Mouse (Mus musculus) large intestine, adult 2 months (tissue): Measurements from ENCODE around the gene Hibadh. TPM values are rescaled to one million over a fixed set of nuclear protein-coding genes. Genes with fewer than 3 reads are reported as not detected.
"Not testable (repeated sequence)": the region's sequence is repeated elsewhere in the genome, so short reads cannot be mapped to it uniquely, and the experiment has no call there.

ENCODE experiments used
- DNase-seq: peaks from one replicate; pipeline ENCODE4 v3.0.0-alpha.2; 2012; ENCODE audit warnings: low read depth, low spot score
- WGBS: fragments of 180-500 bp; shearing (Covaris S2); methylation state at CpG from one replicate; pipeline ENCODE4 v1.1.7; 2018; 5-methylcytosine and 5-hydroxymethylcytosine counted together
- polyA plus RNA-seq: library from polyadenylated mRNA; depleted of rRNA; stranded (reverse); fragments of >200 nt; gene quantifications from 2 replicates; pipeline ENCODE4 v1.2.3, GENCODE M21; 2012; rRNA removed

Hibadh gene
- polyA plus RNA-seq: 24.6 and 25.8 TPM in 2 replicates

DNA sequence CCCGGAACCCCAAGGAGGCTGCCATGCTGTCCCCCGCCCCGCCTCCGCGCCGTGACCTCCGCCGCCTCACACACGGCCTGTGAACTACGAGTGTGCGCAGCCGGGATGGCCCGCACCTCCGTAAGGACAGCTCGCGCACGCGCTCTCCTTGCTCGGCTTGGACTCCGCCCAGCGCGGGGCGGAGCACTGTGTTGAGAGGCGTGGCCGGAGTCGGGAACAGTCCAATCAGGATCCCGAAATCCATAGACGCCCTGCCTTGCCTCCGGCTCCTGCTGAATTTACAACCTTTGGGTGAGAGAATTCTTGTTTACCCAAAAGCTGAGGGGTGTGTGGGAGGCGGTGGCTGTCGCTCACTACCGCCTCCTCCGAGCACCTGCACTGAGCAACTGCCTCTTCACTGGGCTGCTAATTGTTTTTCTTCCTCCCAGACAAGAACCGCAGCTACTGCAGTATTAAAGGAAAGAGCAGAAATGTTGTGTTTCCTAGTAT, at the start of gene Hibadh:
Gene Hibadh (minus strand): TSS at position 166 of the 489 bp plus-strand sequence.
- DNase-seq: peak; percentile 87
- WGBS: under 1% methylated on average over 34 of the region's 34 CpGs

DNA sequence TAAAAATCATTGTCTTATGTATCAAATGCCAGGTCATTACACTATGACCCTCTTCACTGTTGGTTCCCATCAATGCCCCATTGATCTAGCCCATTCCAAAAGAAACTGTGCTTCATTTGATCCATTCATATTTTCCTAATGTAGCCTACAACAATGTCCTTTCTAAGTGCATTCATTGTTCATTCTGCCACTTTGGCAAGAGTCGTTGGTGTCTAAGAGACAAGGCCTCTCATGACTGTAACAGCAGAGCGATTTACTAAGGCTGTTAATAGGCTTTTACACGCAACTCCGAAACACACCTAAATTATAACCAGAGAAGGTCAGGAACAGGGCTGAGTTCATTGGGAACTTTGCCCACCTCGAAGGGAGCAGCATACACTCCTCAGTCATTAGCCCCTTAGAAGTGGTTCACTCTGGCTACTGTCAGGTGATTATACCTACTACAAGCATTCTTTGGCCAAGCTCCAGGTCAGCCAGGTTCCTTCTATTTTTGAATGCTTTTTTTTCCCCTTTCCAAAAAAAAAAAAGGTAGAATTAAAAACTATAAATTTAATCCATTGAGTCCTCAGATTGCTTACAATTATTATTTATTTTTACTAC, 46.8 kb upstream of the Hibadh start:
- 33% methylated on average over 5 of the region's 5 CpGs for WGBS

DNA sequence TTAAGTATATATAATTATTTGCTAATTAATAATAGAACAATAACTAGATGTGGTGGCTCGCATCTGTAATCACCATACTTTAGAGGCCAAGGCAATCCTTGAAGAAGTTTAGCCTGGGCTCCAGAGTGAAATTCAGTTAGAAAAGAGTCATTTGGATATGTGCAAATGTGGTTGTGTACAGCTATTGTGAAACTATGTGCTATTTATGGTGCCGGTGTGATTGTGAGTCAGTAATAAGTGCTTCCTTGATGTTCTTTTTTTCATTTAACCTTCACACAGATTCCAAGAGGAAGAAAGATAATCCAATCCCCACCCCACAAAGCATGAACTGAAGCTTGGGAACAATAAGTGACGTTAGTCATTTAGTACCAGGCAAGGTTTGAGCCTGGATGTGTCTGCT, 42.4 kb upstream of the Hibadh start:
- WGBS: 34% methylated on average over 3 of the region's 3 CpGs
- DNase-seq: no peak

More for the DNA sequence above, 46.8 kb upstream of the Hibadh start:
- DNase-seq: no peak

DNA sequence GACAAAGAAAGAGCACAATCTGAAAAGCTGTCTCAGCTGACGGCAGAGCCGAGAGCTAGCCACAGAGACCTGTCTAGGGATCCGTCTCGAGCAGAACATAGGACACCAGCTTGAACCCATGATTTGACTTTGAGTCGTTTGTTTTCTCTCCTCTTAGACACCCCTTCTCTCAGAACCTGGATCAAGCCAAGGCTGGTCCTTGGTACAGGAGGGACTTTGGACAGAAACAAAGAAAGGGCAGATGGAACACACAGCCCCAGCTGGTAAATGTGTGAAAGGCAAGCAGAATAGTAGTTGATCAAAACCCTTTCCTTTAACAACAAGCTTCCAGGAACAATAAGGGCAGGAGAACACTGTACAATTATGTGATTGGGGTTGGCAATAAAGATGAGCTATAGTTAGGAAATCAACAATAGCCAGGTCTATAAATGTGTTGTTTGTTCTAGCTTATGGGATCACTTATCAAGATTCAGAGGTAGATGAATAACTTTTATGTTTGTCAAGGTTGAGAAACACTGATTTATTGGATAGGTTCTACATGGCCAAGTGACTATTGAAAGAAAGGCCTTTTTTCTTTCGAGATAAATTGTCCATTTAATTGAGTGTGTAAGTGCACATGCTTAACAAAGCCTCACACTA, 41.8 kb upstream of the Hibadh start:
- WGBS: 26% methylated on average over 6 of the region's 6 CpGs
- no peak for DNase-seq

DNA sequence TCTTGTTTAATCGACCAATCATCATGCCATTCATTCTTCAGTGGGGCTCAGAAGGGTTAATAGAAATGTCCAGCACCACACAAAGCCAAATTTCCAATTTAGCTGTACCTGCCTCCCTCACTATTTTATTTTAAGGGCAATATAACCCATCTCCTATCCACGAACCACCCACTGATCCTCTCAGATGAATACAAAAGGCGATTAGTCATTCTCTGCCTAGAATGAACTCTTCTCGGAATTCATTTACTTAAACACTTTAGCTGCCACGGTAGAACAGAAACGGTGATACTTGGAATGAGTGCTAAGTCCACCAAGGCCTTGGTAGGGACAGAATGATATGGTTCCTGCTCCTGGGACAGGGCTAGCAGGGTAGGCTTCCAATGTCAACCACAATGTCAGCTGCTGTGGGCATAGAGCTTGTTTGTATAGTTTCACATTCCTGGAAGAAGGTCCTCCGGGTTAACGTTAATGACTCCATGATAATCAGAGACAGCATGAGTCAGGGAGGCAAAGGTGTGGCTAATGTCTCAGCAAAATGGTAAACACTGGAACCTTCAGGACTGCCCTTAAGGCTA, 40.4 kb upstream of the Hibadh start:
- 11% methylated on average over 8 of the region's 8 CpGs for WGBS
- no peak for DNase-seq

DNA sequence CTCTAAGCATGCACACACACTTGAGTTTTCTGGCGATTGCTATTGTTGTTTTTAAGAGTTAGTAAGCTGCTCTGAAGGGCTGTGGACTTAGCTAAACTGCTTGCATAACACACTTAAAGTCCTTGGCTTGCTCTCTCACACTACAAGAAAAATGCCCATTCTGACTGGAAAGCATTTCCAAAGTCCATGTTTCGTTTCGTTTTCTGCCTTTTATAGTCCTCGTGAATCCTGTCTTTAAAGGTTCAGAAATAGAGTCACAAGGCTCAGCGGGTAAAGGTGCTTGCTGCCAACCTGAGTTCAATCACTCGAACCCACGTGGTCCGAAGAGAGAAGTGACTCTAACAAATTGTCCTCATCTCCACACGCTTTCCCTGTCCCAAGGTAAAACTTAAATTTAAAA, 39.4 kb upstream of the Hibadh start:
- DNase-seq: no peak
- 21% methylated on average over 9 of the region's 9 CpGs for WGBS

DNA sequence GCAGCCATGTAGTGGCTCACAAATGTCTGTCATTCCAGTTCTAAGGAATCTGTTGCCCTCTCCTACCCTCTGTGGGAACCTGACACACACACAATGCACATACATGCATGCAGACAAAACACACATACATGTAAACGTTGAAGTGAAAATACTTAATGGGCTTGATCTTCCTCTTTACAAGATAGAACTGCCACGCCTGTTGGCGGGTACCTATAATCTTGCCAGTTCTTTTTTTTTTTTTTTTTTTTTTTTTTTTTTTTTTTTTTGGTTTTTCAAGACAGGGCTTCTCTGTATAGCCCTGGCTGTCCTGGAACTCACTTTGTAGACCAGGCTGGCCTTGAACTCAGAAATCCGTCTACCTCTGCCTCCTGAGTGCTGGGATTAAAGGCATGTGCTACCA, 37.3 kb upstream of the Hibadh start:
- not testable (repeated sequence) for DNase-seq
- 34% methylated on average over 4 of the region's 4 CpGs for WGBS

DNA sequence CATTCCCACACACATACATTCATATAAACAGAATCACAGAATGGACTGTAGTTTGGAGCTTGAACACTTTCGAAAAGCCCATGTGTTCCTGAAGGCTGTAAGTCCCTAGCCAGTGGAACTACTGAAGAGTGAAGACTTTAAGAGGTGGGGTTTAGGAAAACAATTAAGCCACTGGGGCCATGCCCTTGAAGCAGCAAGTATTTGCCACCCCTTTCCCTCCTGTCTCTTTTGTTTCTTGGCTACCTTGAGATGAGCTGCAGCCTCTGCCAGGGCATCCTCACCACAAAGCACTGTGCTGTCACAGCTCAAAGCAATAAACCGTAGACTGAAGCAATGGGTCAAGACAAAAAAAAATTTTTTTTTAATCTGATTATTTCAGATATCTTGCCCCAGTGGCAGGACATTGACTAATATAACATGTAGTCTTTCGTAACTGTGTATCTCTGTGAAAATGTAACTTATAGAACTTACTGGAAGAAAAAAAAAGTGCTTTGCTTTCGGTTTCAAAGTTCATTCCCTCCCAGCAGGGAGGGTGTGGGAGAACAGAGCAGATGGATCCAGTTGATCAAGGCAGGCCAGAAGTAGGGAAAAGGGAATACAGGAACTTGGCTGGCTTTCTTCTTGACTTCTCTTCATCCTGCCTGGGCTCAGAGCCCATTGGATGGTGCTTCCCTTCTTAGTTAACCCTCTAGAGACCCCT, 35.2 kb upstream of the Hibadh start:
- DNase-seq: no peak
- WGBS: 19% methylated on average over 4 of the region's 4 CpGs

DNA sequence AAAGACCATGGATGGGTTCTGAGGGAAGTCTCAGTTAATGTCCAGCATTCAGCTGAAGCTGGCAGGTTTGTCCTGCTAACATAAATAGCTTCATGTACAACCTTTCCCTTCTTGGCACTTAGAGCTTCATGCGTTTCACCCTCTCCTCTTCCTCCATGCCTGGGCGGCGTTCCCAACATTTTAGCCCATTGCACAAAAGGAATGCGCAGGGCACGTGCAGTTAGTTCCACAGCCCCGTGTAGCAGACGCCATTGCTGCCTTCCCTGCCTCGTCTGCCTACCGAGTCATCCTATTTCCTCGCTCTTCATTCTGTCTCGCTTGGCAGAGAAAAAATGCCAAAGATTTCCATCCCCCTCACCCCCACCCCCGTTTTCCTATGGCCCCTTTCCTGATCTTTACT, 34.4 kb upstream of the Hibadh start:
- WGBS: 33% methylated on average over 12 of the region's 12 CpGs
- no peak for DNase-seq

DNA sequence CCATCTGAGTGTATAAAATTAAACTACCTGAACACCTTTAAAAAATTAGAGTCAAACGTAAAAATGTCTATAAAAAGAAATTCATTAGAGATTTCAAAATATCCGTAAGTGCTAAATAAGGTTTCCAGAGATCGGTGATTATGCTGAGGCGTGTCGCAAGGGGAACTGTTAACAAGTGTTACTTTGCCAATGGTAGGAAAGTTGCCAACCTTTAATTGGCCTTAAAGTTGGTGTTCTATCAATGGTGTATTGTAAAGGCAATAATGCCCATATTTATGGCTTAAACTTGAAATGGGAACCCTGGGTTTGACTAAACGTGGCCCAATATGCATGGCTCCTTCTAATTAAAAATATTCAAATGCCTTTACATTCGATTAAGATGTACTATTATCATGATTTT, 33.5 kb upstream of the Hibadh start:
- no peak for DNase-seq
- 34% methylated on average over 7 of the region's 7 CpGs for WGBS

DNA sequence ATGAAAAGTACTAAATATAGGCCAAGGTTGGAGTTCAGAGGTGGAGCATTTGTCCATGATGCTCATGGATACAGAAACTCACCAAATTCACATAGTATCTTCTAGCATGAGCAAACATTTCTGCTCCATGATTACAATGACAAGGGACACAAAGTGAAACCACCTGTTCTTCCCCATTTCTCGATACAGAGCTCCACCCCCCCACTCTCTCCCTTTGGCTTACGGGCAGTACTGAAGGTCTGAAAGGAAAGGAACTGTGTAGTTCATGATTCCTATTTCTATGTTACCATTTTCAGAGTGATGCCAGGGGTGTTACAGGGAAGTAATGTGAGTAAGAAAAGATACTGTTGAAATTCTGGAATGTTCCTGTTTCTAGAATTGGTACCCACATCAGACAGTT, 32.4 kb upstream of the Hibadh start:
- DNase-seq: no peak
- 31% methylated on average over 2 of the region's 2 CpGs for WGBS

DNA sequence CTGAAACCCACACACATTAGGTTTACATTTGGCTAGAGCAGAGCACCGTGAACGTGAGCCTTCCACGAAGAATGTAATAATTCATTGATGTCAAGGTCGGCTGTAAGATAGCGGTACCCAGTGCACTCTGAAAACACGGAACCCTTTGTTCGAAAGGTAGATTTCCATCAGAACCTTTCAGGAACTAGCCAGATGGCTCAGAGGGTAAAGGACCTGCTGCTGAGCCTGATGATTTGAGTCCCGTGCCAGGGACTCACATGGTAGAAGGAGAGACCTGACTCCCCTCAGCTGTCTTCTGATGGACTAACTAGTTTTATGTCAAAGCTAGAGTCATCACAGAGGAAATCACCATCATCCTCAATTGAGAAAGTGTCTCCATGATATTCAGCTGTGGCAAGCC, 31.6 kb upstream of the Hibadh start:
- 27% methylated on average over 8 of the region's 8 CpGs for WGBS
- no peak for DNase-seq

DNA sequence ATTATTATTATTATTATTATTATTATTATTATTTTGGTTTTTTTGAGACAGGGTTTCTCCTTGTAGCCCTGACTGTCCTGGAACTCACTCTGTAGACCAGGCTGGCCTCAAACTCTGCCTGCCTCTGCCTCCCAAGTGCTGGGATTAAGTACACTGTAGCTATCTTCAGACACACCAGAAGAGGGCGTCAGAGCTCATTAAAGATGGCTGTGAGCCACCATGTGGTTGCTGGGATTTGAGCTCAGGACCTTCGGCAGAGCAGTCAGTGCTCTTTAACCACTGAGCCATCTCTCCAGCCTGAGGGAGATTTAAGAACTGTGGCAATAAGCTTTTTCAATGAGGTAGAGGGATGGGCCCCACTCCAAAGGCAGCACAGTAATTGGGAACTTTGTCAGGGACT, 29.7 kb upstream of the Hibadh start:
- 43% methylated on average over 2 of the region's 2 CpGs for WGBS
- not testable (repeated sequence) for DNase-seq

DNA sequence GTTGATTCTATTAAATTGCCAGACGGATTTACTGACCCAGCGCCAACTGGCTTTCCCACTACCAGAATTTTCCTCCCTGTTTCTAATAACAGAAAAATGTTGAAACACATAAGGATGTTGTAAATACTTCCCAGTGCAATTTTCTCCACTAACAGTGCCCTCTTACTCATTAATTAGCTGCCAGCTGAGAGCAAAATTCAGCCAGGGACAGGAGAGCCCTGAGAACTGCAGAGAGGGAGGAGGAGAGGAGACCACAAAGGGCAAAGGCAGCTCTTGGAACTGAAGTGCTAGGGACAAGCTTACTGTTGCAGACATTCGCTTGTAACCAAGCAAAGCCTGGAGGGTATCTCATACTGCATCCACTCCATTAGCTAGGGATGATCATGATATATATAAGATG, 27.5 kb upstream of the Hibadh start:
- DNase-seq: no peak
- WGBS: 87% methylated on average over 3 of the region's 3 CpGs

DNA sequence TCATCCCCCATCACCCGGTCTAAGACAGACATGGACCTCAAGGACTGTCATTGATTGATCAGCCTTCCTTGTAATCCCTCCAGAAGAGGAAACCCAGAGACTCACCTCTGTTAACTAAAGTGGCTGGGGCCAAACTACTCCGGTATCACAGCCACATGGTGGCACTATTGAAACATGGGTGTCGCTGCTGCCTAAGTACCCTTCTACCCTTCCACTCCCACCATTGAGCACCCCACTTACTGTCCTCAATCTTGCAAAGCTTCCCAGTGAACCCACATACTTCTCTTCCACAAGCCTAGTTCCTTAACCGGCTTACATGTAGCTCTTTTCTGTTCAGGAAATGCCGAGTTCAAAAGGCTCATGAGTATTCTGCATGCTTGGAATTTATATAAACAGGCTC, 22.8 kb upstream of the Hibadh start:
- 26% methylated on average over 5 of the region's 5 CpGs for WGBS
- no peak for DNase-seq

DNA sequence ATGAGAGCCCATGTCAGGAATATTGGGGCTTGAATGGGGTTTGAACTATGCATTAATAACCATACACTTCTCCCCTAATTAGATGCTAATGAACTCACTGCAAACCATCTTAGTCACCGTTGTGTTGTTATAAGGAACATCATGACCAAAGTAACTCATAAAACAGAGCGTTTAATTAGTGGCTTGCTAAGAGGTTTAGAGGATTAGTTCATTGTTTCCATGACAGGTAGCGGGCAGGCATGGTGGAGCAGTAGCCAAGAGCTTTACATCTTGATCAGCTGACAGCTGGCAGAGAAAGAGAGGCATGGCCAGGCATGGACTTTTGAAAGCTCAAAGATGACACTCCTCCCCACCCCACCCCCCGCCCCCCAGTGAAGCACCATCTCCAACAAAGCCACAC, 15.1 kb upstream of the Hibadh start:
- DNase-seq: no peak
- WGBS: 86% methylated on average over 4 of the region's 4 CpGs

DNA sequence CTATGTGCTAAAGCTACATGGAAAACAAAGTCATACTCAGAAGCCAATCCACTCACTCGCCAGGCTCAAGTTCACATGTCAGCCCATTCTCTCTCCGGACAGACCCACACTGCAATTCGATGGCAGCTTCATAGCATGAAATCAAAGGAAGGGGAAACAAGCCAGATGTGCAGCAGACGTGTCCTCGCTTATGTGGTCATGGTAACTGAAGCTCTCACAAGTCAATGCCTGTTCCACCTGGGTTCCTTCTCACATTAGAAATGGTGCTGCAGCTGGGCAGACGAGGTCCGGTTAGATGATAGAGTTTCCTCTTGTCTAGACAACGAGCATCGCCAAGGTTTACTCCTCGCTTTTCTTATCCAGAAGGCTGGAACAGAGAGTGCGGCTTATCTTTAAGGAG, 8.6 kb upstream of the Hibadh start:
- WGBS: 80% methylated on average over 11 of the region's 11 CpGs
- DNase-seq: no peak

DNA sequence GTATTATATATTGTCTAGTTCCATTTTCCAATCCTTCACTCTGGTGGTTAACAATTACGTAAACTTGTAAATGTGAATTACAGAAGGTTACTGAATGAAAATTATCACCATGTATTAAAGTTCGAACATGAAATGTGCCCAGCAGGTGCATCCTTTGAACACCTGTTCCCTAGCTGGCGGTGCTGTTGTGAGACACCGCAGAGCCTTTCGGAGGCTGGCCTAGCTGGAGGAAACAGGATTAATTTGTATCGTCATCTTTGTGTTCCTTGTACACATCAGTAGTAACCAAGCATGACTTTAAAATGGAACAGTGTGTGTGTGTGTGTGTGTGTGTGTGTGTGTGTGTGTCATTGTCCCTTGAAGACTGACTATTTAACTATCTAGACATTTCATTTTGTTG, 7.8 kb upstream of the Hibadh start:
- no peak for DNase-seq
- WGBS: 64% methylated on average over 6 of the region's 6 CpGs

DNA sequence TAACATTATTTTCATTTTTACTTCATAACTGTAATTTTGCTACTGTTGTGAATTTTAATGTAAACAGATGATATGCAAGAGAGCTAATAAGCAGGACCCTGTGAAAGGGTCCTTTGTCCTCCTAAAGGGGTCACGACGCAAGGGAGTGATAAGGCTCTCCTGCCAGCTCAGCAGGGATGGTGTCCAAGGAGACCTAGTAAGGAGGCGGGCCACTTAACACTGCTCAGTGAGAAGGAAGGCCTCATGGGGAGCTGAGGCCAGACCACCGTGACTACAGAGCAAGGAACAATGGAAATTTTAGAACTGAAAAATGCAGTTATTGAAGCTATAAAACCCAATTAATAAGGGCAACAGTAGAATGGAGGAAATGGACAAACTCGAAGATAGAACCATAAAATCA, 5.7 kb upstream of the Hibadh start:
- DNase-seq: no peak
- 60% methylated on average over 5 of the region's 5 CpGs for WGBS

DNA sequence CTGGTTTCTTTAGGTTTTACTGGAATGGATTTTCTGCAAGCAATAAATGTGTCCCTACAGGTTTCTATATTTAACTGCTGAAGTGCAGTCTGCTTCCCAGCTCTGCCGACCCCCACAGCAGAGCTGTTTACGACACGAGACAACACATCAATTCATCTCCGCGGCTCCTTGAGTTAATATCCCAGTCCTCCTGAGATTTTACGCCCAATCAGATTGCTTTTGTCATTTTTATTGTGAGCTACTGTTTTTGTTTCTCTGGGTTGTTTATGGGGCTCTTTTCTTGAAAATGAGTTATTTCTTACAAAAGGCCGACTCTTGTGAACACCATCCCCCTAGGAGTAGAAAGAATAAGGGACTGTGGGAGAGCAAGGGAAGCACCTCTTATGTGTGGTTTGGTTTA, 2.0 kb upstream of the Hibadh start:
- whole genome bisulfite sequencing: 63% methylated on average over 7 of the region's 7 CpGs
- no peak for DNase-seq

DNA sequence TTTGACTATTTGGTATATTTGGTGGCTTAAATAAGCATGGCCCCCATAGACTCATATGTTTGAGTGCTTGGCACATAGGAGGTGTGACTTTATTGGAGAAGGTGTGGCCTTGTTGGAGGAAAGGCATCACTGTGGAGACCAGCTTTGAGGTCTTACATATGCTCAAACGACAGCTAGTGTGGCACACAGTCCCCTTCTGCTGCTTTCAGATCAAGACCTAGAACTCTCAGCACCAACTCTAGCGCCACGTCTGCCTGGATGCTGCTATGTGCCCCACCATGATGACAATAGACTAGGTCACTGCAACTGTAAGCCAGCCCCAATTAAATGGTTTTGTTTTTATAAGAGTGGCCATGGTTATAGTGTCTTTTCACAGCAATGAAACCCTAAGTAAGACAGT, 887 bp upstream of the Hibadh start:
- 69% methylated on average over 3 of the region's 3 CpGs for WGBS
- DNase-seq: no peak
